Mouse (Mus musculus): ENCODE data around the gene Usp51.
"Not testable (repeated sequence)": the region's sequence is repeated elsewhere in the genome, so short reads cannot be mapped to it uniquely, and the experiment has no call there.

Usp51 gene

DNA sequence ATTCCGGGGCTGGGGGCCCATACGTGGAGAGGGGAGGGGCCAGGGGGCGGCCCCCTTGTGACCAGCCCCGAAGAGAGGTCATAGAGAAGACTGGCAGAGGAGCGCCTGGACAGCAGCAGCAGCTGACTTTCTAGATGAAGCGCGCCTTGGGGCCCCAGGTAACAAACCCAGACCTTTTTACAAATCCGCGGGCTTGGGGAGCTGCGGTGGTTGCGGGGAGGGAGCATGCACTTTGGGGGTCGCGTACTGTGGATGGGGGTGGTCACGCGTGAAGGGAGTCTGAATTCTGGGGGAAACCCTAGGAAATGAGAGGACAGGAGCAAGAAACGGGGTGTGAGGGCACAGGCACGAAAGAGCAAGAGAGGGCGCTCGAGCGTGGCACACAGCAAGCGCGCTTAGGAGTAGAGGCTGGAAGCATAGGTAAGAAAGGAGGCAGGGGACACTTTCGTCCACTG, at the start of gene Usp51:
Usp51 (plus strand) TSS at position 83 of the 455 bp plus-strand sequence.
- DNase-seq (ENCODE audit: low spot score in 2 of 2) = peak in 1 of 2 experiments; percentile 0

DNA sequence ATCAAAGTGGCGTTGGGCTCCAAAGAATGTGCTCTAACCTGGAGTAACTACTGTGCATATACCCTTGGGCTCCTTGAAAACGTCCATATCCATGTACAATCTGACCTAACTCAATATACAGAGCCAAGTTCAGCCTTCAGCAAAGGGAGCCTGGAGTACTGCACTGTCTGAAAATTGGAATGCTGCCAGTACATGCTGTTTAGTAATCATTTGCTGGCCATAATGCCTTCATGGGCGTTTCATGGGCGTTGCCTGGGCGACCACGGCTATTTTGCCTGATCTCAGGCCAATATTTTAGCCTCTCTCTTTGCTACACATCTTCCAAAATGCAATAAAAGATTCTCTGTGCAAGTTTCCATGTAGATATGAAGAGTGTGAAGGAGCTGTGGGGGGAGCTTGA, 36.7 kb upstream of the Usp51 start:
- no peak for DNase-seq (ENCODE audit: low spot score in 2 of 2)

DNA sequence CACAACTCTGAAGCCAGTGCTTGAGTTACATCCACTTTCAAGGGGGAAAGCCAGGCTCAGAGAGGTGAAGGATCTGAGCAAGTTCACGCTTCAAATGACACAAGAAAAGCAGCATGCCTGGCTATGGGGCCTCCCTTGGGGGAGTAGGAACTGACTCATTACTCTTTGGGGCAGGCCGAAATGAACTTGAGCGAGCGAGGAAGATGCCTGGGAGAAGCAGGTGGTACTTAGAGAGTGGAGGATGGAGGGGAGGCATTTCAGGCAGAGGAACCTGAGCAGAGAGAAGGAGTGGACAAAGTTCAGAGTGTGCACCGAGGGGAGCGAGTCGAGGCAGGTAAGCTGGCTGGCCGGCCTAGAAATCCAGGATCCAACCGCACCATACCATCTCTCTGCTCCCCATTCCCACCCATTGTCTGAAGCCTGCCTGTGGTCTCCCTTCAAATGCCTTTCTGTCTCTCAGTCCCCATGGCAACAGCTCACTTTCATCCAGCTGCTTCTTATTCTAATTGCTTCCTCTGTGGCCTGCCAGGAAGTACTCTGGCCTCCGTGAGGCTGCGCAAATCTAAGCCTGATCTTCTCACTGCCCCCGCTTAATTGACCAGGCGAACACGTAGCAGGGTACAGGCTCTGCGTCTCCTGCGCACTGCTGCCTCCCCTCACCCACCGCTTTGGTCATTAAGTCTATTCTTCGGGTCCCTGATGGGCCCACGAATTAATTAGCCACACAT, 32.6 kb upstream of the Usp51 start:
- DNase-seq (ENCODE audit: low spot score in 2 of 2) = not testable (repeated sequence)

DNA sequence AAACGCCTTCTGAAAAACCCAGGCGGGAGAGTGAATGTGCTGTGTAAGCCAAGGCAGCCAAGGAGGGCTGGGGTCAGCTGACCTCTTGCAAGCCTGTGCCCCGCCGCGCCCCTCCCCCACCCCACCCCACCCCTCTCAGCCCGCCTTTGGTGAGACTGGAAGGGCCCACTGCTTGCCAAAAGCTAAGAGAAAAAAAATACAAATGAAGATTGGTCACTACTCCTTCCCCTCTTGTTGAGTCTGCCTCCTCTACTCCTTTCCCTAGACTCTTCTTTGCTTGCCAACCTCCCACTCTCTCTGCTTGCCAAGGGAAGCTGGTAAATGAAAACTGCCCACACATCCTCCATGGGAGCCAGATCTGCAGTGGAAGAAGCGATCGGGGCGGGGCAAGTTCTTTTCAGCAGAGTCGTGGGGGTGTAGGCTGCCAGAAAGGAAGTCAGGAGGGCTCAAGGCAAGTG, 32.0 kb upstream of the Usp51 start:
- DNase-seq (ENCODE audit: low spot score in 2 of 2) = peak in 1 of 2 experiments; percentile 0

DNA sequence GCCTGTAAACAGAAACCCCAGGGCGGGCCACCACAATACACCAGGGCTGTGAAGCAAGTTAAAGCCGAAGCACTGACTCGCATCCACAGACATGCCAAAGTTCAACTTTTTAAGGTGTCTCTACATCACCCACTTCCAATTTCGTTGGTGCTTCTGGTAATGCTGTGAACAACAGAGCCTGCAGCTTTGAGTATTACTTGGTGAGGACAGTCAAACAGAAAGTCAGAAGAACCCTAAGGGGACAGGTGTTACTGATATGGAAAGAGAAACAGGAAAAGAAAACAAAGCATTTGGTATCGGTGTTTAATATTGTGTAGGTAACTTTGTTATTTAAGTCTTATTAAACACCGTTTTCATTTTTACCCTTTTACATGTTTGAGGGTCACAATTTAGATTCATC, 29.7 kb upstream of the Usp51 start:
- no peak for DNase-seq (ENCODE audit: low spot score in 2 of 2)

DNA sequence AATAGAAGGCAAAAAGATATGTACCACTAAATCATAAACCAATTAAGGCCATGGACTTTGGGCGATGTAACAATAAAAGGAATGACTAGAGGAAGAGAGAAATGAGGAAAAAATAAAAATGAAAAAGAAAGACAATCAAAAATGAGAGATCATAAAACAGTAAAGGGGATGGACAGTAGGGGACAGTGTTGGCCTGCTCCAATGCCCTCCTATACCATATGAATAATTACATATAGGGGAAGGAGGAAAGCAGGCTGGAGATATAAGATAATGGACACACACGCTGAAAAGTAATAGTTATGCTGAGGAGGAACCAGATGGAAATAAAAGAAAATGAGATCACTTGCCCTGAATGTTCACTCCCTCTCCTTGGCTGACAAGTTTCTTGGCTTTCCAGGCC, 21.3 kb upstream of the Usp51 start:
- DNase-seq (ENCODE audit: low spot score in 2 of 2) = no peak

DNA sequence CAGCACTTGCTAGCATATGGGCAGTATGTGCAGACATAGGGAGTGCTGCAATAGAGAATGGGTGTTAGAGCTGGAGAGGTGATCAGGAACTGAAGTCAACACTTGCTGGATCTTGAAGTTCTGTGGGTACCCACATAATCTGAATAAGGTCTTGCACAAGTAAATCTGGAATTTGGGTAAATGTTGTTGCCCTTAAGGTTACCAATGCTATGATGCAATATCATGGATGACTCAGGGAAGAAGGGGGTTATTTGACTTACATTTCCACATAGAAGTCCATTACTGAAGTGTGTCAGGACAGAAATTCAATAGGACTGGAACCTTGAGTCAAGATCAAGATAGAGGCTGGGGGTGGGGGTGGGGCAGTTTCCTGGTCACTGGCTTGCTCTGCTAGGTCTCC, 16.4 kb upstream of the Usp51 start:
- DNase-seq (ENCODE audit: low spot score in 2 of 2) = not testable (repeated sequence)

DNA sequence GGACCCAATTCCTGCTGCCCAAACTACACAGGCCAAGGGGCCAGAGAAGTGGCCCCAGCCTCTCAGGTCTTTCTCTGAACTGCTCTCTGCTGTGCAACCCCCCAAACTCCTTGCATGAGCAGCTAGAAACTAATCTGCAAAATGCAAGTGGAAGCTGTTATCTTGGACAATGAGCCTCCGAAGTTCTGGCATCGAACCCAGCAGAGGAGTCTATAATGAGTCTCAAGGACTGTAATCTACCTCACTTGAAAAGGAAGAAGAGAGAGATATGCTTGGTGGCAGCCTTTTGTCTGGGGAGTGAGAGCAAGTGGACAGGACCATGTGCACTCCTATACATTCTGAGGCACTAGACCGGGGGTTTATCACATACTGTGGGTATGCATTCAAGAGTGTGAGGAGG, 10.2 kb upstream of the Usp51 start:
- DNase-seq (ENCODE audit: low spot score in 2 of 2) = not testable (repeated sequence)

DNA sequence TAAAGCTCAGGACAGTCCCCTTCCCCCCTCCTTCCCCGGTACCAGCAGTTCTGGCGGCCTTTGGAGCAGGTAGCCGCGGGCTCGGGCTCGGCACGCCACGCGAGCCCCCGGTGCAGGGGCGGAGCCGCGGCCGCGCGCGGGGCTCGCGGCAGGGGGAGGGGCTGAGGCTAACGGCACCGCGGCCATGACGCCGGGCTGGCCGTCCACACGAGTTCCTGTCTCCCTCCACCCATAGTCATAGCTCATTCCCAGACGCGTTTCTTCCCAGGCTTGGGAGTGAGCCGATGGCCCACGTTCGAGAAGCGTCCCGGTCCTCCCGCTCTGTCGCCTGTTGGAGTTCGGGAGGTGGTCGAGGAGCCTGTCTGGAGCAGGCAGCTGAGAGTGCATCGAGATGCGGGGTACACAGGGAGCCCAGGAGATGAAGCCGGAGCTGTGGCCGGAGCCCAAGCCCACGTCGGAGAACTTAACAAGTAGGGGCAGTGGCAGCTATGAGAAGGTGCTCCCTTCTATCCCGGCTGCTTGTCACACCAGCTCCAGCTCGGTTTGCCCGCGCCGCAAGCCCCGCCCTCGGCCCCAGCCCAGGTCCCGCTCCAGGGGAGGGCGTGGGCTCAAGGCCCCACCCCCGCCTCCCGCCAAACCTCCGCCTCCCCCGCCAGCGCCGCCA, 884 bp downstream of the Usp51 start:
- peak; percentile 8 to 16 for DNase-seq (ENCODE audit: low spot score in 2 of 2)

DNA sequence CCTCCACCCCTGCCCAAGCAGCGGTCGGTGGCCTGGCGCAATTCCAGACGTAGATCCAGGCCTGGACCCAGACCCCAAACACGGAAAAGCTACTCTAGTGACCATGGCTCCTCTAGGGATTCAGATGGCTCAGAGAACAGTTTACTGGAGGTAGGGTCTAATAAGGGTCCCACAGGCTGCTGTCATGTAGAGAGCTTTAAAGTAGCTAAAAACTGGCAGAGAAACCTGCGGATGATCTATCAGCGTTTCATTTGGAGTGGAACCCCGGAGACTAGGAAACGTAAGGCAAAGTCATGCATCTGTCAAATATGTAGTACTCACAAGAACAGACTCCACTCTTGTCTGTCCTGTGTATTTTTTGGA, 1.4 kb downstream of the Usp51 start:
- DNase-seq (ENCODE audit: low spot score in 2 of 2) = no peak

DNA sequence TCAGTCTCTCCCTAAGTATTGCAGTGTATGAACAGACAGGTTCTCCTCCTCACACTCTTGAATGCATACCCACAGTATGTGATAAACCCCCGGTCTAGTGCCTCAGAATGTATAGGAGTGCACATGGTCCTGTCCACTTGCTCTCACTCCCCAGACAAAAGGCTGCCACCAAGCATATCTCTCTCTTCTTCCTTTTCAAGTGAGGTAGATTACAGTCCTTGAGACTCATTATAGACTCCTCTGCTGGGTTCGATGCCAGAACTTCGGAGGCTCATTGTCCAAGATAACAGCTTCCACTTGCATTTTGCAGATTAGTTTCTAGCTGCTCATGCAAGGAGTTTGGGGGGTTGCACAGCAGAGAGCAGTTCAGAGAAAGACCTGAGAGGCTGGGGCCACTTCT, 19.0 kb downstream of the Usp51 start:
- DNase-seq (ENCODE audit: low spot score in 2 of 2) = not testable (repeated sequence)

DNA sequence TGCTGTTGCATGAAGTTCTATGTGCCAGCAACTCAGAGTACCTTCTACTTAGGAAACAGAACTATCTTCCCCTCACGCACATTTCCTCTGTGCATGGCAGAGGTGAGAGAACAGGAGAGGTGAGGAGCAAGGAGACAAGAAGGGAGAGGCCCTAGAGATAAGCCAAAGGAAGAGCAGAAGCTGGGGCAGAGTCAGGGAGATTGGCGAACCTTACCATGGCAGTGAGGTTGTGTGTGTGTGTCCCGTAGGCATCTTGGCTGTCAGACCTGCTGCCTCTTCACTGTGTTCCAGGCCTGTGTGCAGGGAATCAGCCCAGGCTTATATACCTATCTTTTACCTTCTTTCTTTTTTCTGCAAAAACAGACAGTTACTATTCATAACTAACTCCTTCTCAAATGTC, 19.4 kb downstream of the Usp51 start:
- not testable (repeated sequence) for DNase-seq (ENCODE audit: low spot score in 2 of 2)

DNA sequence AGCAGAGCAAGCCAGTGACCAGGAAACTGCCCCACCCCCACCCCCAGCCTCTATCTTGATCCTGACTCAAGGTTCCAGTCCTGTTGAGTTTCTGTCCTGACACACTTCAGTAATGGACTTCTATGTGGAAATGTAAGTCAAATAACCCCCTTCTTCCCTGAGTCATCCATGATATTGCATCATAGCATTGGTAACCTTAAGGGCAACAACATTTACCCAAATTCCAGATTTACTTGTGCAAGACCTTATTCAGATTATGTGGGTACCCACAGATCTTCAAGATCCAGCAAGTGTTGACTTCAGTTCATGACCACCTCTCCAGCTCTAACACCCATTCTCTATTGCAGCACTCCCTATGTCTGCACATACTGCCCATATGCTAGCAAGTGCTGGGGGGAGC, 25.3 kb downstream of the Usp51 start:
- not testable (repeated sequence) for DNase-seq (ENCODE audit: low spot score in 2 of 2)

DNA sequence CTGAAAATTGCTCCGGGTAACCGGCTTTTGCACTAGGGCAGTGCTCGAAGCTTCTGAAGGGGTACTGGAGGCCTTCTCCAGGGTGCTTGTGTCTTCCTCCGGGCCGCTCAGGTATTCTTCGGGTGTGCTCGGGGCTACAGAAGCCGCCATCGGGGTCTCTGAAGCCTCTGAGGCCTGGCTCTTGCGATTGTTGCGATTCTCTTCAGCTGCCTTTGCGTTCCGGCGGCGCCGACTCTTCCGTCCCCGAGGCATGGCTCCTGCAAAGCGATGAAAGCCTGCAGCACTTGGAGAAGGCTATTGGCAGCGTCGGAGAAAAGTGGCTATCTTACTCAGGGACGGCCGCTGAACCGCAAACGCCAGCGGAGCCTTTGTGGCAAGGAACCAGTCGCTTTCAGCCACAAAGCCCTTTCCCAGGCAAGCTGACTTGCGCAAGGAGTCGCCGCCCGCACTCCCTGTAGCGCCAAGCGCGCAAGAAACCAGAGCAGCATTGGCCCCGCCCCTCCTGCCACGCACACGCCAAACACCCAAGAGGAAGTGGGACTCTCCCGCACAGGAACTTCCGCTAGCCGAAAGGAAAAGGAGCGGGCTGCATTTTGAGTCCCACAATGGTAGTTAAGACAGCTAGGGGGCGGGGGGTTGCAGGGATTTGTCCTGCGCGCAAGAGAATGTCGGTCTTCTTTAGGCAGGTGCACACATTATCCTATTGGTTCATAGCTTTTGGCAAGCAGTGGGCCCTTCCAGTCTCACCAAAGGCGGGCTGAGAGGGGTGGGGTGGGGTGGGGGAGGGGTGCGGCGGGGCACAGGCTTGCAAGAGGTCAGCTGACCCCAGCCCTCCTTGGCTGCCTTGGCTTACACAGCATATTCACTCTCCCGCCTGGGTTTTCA, 31.1 kb downstream of the Usp51 start, which contains the start of gene Mageh1:
Mageh1 (minus strand) TSS at position 489 of the 885 bp plus-strand sequence.
- DNase-seq (ENCODE audit: low spot score in 2 of 2) = peak; percentile 6 to 21

DNA sequence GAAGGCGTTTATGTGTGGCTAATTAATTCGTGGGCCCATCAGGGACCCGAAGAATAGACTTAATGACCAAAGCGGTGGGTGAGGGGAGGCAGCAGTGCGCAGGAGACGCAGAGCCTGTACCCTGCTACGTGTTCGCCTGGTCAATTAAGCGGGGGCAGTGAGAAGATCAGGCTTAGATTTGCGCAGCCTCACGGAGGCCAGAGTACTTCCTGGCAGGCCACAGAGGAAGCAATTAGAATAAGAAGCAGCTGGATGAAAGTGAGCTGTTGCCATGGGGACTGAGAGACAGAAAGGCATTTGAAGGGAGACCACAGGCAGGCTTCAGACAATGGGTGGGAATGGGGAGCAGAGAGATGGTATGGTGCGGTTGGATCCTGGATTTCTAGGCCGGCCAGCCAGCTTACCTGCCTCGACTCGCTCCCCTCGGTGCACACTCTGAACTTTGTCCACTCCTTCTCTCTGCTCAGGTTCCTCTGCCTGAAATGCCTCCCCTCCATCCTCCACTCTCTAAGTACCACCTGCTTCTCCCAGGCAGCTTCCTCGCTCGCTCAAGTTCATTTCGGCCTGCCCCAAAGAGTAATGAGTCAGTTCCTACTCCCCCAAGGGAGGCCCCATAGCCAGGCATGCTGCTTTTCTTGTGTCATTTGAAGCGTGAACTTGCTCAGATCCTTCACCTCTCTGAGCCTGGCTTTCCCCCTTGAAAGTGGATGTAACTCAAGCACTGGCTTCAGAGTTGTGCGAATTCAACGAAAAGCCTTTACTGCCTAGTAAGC, 31.9 kb downstream of the Usp51 start:
- not testable (repeated sequence) for DNase-seq (ENCODE audit: low spot score in 2 of 2)

Data from spleen, postnatal 36 days (tissue).